Mouse (Mus musculus) c-Kit-positive CD71-positive TER-119-negative erythroid progenitor cells, embryonic 14.5 days (primary cell): Measurements from ENCODE around the gene Syngap1.
"Not testable (repeated sequence)": the region's sequence is repeated elsewhere in the genome, so short reads cannot be mapped to it uniquely, and the experiment has no call there.

Source experiments
- DNase-seq: peaks from one replicate; pipeline ENCODE4 v3.0.0-alpha.2; 2013; ENCODE audit warnings: low read depth

Gene Syngap1

GRCm38 (mm10) chr17:26956895-26957294 is 15.8 kb downstream of the Syngap1 start:
- peak; percentile 74 for DNase-seq

- no peak for DNase-seq
Measured at GRCm38 (mm10) chr17:26957872-26958271, 16.8 kb downstream of the Syngap1 start.

GRCm38 (mm10) chr17:26958880-26959279 is 17.8 kb downstream of the Syngap1 start:
- DNase-seq = no peak

GRCm38 (mm10) chr17:26959815-26960214 is 18.8 kb downstream of the Syngap1 start:
- no peak for DNase-seq

GRCm38 (mm10) chr17:26961572-26962240 is 20.7 kb downstream of the Syngap1 start:
- no peak for DNase-seq

GRCm38 (mm10) chr17:26966993-26967392 is 25.9 kb downstream of the Syngap1 start:
- no peak for DNase-seq

GRCm38 (mm10) chr17:26967477-26967876 is 26.4 kb downstream of the Syngap1 start:
- no peak for DNase-seq

GRCm38 (mm10) chr17:26968200-26968611 is 27.2 kb downstream of the Syngap1 start:
- no peak for DNase-seq

- no peak for DNase-seq
Measured at GRCm38 (mm10) chr17:26969257-26969656, 28.2 kb downstream of the Syngap1 start.

- DNase-seq = no peak
Measured at GRCm38 (mm10) chr17:26970221-26970620, 29.2 kb downstream of the Syngap1 start.

- DNase-seq = no peak
Measured at GRCm38 (mm10) chr17:26971247-26971905, 30.3 kb downstream of the Syngap1 start.

- no peak for DNase-seq
Measured at GRCm38 (mm10) chr17:26972107-26972506, 31.1 kb downstream of the Syngap1 start.

GRCm38 (mm10) chr17:26972703-26973574 is 31.9 kb downstream of the Syngap1 start, which contains the start of gene Zbtb9:
Gene Zbtb9, plus strand, starts transcription at chr17:26973167.
- peak; percentile 92 for DNase-seq

- DNase-seq = no peak
Measured at GRCm38 (mm10) chr17:26974547-26974946, 33.5 kb downstream of the Syngap1 start.

- no peak for DNase-seq
Measured at GRCm38 (mm10) chr17:26975415-26975814, 34.4 kb downstream of the Syngap1 start.

- DNase-seq = not testable (repeated sequence)
Measured at GRCm38 (mm10) chr17:26977354-26977753, 36.3 kb downstream of the Syngap1 start.

GRCm38 (mm10) chr17:26979426-26979825 is 38.4 kb downstream of the Syngap1 start:
- no peak for DNase-seq

GRCm38 (mm10) chr17:26981050-26981449 is 40.0 kb downstream of the Syngap1 start:
- DNase-seq = no peak

GRCm38 (mm10) chr17:26983382-26983781 is 42.3 kb downstream of the Syngap1 start:
- DNase-seq = no peak

GRCm38 (mm10) chr17:26985503-26986179 is 44.6 kb downstream of the Syngap1 start:
- no peak for DNase-seq

- DNase-seq = no peak
Measured at GRCm38 (mm10) chr17:26990521-26990920, 49.5 kb downstream of the Syngap1 start.

GRCm38 (mm10) chr17:26994410-26994809 is 53.4 kb downstream of the Syngap1 start:
- DNase-seq = no peak
